Mouse (Mus musculus) kidney, postnatal 10 days (tissue): ENCODE results near the gene Gm1043.

ENCODE experiments used
- DNase-seq: peaks from one replicate; pipeline ENCODE4 v3.0.0; 2021; ENCODE audit warnings: mixed read lengths

Gm1043 gene

GRCm38 (mm10) chr5:37246138-37246910 lies 161.2 kb downstream of the Gm1043 start:
- DNase-seq: no peak

GRCm38 (mm10) chr5:37247456-37247855 lies 162.3 kb downstream of the Gm1043 start:
- no peak for DNase-seq

DNA sequence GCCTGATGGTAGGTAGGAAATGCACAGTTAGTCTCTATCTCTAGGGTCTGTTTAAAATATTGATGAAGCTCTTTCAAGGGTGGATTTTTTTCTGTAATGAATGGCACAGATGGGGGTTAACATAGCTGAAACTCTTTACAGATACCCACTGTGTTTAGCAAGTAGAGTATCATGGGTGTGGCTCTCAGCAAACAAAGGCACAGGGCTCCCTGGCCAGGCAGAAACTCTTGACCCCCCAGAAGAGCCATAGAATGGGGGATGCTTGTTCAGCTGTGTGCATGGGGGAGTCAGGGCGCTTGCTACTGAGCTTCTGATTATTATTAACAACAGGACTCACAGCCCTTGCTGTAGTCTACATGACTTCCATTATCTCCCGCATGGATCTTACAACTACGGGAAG lies 163.7 kb downstream of the Gm1043 start:
- DNase-seq: no peak

DNA sequence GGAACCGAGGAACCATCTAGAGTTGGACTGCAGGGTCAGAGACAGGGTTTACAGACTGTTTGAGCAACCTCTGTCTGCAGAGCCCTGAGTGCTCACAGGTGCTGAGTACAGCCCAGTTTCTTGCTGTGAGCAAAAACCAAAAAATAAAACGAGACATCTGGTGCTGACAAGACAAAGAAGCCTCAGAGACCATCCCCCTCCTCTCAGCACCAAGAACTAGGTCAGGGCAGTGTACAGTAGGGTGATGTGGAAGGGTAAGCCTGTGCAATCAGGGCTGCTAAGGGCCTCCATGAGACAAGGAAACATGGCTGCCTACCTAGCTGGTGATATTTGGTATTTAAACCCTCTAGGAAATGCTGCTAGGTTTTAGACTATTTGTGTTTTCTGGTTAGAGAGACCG lies 166.4 kb downstream of the Gm1043 start:
- DNase-seq: no peak

DNA sequence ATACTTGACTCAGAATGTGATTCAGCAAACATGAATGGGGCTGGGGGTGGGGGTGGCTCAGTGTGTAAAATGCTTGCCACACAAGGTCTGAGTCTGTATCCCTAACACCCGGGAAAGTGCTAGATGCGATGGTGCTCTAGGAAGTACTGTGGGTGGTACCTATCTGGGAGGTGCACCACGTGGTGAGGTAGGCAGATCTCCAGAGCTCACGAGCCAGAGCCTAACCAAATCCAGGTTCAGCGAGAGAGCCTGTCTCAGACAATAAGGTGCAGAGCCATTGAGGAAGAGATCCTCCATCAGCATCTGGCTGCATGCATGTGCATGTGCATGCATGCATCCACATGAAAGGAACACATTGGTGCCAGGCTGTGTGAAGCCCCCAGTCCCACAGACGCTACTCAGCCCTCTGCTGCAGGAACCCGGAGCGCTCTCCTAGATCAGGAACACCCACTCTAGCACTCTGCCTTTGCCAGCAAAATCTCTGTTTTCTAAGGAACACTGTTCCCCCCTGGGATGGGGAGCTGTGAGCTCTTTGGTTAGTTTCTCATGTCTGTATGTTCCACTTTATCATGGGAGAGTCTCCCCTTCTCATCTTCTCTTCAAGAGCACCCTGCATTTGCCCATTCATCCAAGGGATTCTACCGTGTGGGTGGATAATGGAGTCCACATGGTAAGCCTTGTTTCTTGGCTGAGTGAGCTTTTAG lies 167.1 kb downstream of the Gm1043 start:
- no peak for DNase-seq

GRCm38 (mm10) chr5:37254523-37254922 lies 169.4 kb downstream of the Gm1043 start:
- DNase-seq: no peak

GRCm38 (mm10) chr5:37256823-37257222 lies 171.7 kb downstream of the Gm1043 start:
- DNase-seq: no peak

DNA sequence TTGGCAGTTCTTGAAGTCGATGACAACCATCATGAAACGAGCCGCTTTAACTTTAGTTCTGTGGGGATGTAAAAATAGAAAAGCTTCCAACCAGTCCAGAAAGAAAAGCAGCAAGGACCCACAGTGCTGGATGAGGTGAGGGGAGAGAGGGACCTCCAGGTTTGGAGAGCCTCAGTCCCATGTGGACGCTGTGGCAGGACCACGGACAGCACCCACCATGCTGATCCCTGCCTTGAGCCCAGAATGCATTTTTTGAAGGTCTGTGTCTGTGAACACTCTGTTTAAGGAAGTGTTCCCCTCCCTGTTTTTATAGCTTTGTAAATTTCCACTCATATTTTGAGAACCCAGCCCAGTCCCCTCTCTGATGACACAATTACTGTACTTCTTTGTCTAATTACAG lies 172.1 kb downstream of the Gm1043 start:
- peak; percentile 82 for DNase-seq

GRCm38 (mm10) chr5:37261734-37262133 lies 176.6 kb downstream of the Gm1043 start:
- DNase-seq: no peak

GRCm38 (mm10) chr5:37263816-37264215 lies 178.6 kb downstream of the Gm1043 start:
- no peak for DNase-seq
